In genomic region chr2:144014051-144014450, GRCm38 (mm10) we compare ENCODE assay signal across 29 mouse cellular contexts. TPM values are rescaled to one million over a fixed set of nuclear protein-coding genes. Genes with fewer than 3 reads are reported as not detected.
DNase-seq lines count a peak whose midpoint lies in the region; ATAC-seq and TF ChIP-seq lines count a peak whose summit lies in the region.
"Had no signal": no experiment of that assay in that cellular context is flagged by ENCODE, and none has a peak within 500 bp of the region (broad histone marks: within the 10 kb centered on the region; RNA-seq: fewer than 3 reads in every experiment).

No protein-coding gene starts in this region.

- H3K27ac ChIP-seq in midbrain, embryonic 10.5 days (replicated peaks): peak overlapping the region; percentile 38
- no peak overlapping the region for H3K27ac ChIP-seq in midbrain, postnatal 0 days (ENCODE audit: low read depth, low read length)
- peak overlapping the region; percentile 62 for H3K27ac ChIP-seq in liver, postnatal 0 days (ENCODE audit: low read depth)
- H3K27ac ChIP-seq: embryonic facial prominence, embryonic 12.5 days; heart, embryonic 15.5 days; kidney, embryonic 15.5 days; stomach, embryonic 15.5 days had no signal

- 86% methylated on average over 11 of the region's 11 CpGs for WGBS in midbrain, embryonic 10.5 days
- 86% methylated on average over 11 of the region's 11 CpGs for WGBS in midbrain, postnatal 0 days
- WGBS in liver, postnatal 0 days (ENCODE audit: insufficient replicate concordance): 58% methylated on average over 11 of the region's 11 CpGs

- ATAC-seq in midbrain, postnatal 0 days (ENCODE audit: low FRiP score): no peak
- ATAC-seq in liver, postnatal 0 days: no peak
- ATAC-seq: activated CD4-positive, CD25-positive, alpha-beta regulatory T cell, adult 4 months; forebrain, postnatal 0 days; Patski had no signal

- H3K4me3 ChIP-seq in midbrain, embryonic 10.5 days: no peak overlapping the region
- H3K4me3 ChIP-seq in midbrain, postnatal 0 days (ENCODE audit: low read depth, low read length): no peak overlapping the region
- no peak overlapping the region for H3K4me3 ChIP-seq in liver, postnatal 0 days (ENCODE audit: low read depth, low read length)
- H3K4me3 ChIP-seq: embryonic facial prominence, embryonic 12.5 days; heart, embryonic 15.5 days; kidney, embryonic 15.5 days; liver, embryonic 15.5 days; stomach, embryonic 15.5 days had no signal

- H3K9ac ChIP-seq in midbrain, postnatal 0 days (replicated peaks; ENCODE audit: low read length, poor library complexity, severe bottlenecking): no peak overlapping the region
- no peak overlapping the region for H3K9ac ChIP-seq in liver, postnatal 0 days (replicated peaks)
- H3K9ac ChIP-seq: embryonic facial prominence, embryonic 12.5 days; forebrain, postnatal 0 days; heart, embryonic 15.5 days; kidney, embryonic 15.5 days; liver, embryonic 15.5 days; stomach, embryonic 15.5 days had no signal

- no peak for TF ChIP-seq CTCF in midbrain, postnatal 0 days (IDR thresholded peaks at IDR 0.05)
- TF ChIP-seq CTCF in liver, postnatal 0 days (IDR thresholded peaks at IDR 0.05; ENCODE audit: low read depth): no peak

- H3K27me3 ChIP-seq in midbrain, embryonic 10.5 days (ENCODE audit: low read depth, poor library complexity, severe bottlenecking): no peaks in the 10 kb centered on the region
- H3K27me3 ChIP-seq in midbrain, postnatal 0 days (ENCODE audit: insufficient read depth, low read length): no peaks in the 10 kb centered on the region
- no peaks in the 10 kb centered on the region for H3K27me3 ChIP-seq in liver, postnatal 0 days (ENCODE audit: insufficient read depth, low read length)
- H3K27me3 ChIP-seq: embryonic facial prominence, embryonic 12.5 days; heart, embryonic 15.5 days; kidney, embryonic 15.5 days; liver, embryonic 15.5 days; Patski; stomach, embryonic 15.5 days had no signal

- DNase-seq in gastrocnemius, postnatal 10 days: peak; percentile 1
- DNase-seq in gastrocnemius, adult 8-10 months (ENCODE audit: low spot score in 2 of 2): no peak
- DNase-seq in midbrain, embryonic 10.5 days (ENCODE audit: low spot score): no peak
- no peak for DNase-seq in midbrain, postnatal 0 days (ENCODE audit: low spot score)
- peak; percentile 73 for DNase-seq in liver, postnatal 0 days
- DNase-seq in lung, postnatal 4 days: peak; percentile 39 to 65
- DNase-seq in retina, postnatal 1 day: no peak
- no peak for DNase-seq in adrenal gland, postnatal 4 days (ENCODE audit: low spot score in 2 of 2)
- DNase-seq: adrenal gland, postnatal 25 days; forebrain, postnatal 0 days; heart, adult 18-20 months; layer of hippocampus, postnatal 36 days; spleen, adult 18-20 months; thymus, postnatal 14 days had no signal

- H3K9me3 ChIP-seq in midbrain, embryonic 10.5 days (replicated peaks): no peaks in the 10 kb centered on the region
- H3K9me3 ChIP-seq in midbrain, postnatal 0 days (ENCODE audit: low read length): no peaks in the 10 kb centered on the region
- no peaks in the 10 kb centered on the region for H3K9me3 ChIP-seq in liver, postnatal 0 days (ENCODE audit: low read length)
- H3K9me3 ChIP-seq: embryonic facial prominence, embryonic 12.5 days; heart, embryonic 15.5 days; kidney, embryonic 15.5 days; liver, embryonic 15.5 days; stomach, embryonic 15.5 days had no signal

- H3K4me1 ChIP-seq in midbrain, embryonic 10.5 days: peaks cover 25% of the 10 kb centered on the region
- H3K4me1 ChIP-seq in midbrain, postnatal 0 days (ENCODE audit: insufficient read depth, low read length): peaks cover 8% of the 10 kb centered on the region; the same call in 1 of the 2 replicates
- peaks cover 36% of the 10 kb centered on the region for H3K4me1 ChIP-seq in liver, postnatal 0 days (ENCODE audit: insufficient read depth)
- H3K4me1 ChIP-seq: stomach, embryonic 15.5 days had no signal

- H3K36me3 ChIP-seq in midbrain, embryonic 10.5 days: no peaks in the 10 kb centered on the region
- no peaks in the 10 kb centered on the region for H3K36me3 ChIP-seq in midbrain, postnatal 0 days (ENCODE audit: insufficient read depth, low read length)
- no peaks in the 10 kb centered on the region for H3K36me3 ChIP-seq in liver, postnatal 0 days (replicated peaks; ENCODE audit: insufficient read depth, low read length)
- H3K36me3 ChIP-seq: embryonic facial prominence, embryonic 12.5 days; heart, embryonic 15.5 days; kidney, embryonic 15.5 days; liver, embryonic 15.5 days; stomach, embryonic 15.5 days had no signal

- TF ChIP-seq EP300 in liver, postnatal 0 days (IDR thresholded peaks at IDR 0.05; ENCODE audit: low read depth): peak; percentile 55; the same call in 1 of the 2 replicates

- H3K4me2 ChIP-seq in midbrain, postnatal 0 days (ENCODE audit: low read depth, low read length, poor library complexity, severe bottlenecking): no peak overlapping the region
- H3K4me2 ChIP-seq in liver, postnatal 0 days (ENCODE audit: low read depth, low read length): peak overlapping the region; percentile 18; the same call in 1 of the 2 replicates
- H3K4me2 ChIP-seq: embryonic facial prominence, embryonic 12.5 days; heart, embryonic 15.5 days; kidney, embryonic 15.5 days; liver, embryonic 15.5 days; stomach, embryonic 15.5 days had no signal

RNA-seq across cellular contexts. Expression of gene Rrbp1, which starts 3.0 kb away (rescaled TPM):
- total RNA-seq in gastrocnemius, postnatal 10 days (2021): 100 to 1,000 TPM; 119 to 189 TPM
- total RNA-seq in gastrocnemius, adult 8-10 months (2022): 10 to 100 TPM; 21.1 to 36.7 (median 29.5) TPM
- 41.7 and 48.0 TPM in 2 replicates for polyA plus RNA-seq in midbrain, embryonic 10.5 days (2016; fragmentation: Nextera tagmentation; extraction: Ambion mirVana)
- total RNA-seq in midbrain, postnatal 0 days (2014; rRNA removed): 33.8 and 33.9 TPM in 2 replicates
- 16.9 and 22.4 TPM in 2 replicates for polyA plus RNA-seq in midbrain, postnatal 0 days (2015; fragmentation: Nextera tagmentation; extraction: Ambion mirVana)
- 74.3 and 74.7 TPM in 2 replicates for polyA plus RNA-seq in liver, postnatal 0 days (2015; fragmentation: Nextera tagmentation; extraction: Ambion mirVana)
- 100 to 1,000 TPM; 228 to 233 TPM for total RNA-seq in adrenal gland, postnatal 4 days (2021)

RNA-seq across cellular contexts. Expression of gene Banf2, which starts 18.8 kb away (rescaled TPM):
- not detected for total RNA-seq in gastrocnemius, postnatal 10 days (2021)
- not detected for total RNA-seq in gastrocnemius, adult 8-10 months (2022)
- not detected in 2 replicates for polyA plus RNA-seq in midbrain, embryonic 10.5 days (2016; fragmentation: Nextera tagmentation; extraction: Ambion mirVana)
- not detected in 2 replicates for total RNA-seq in midbrain, postnatal 0 days (2014; rRNA removed)
- polyA plus RNA-seq in midbrain, postnatal 0 days (2015; fragmentation: Nextera tagmentation; extraction: Ambion mirVana): not detected in 2 replicates
- polyA plus RNA-seq in liver, postnatal 0 days (2015; fragmentation: Nextera tagmentation; extraction: Ambion mirVana): not detected in 2 replicates
- not detected for total RNA-seq in adrenal gland, postnatal 4 days (2021)
- total RNA-seq: adrenal gland, postnatal 25 days; common myeloid progenitor, adult 5-6 weeks; forebrain, postnatal 0 days; gastrocnemius, adult 18-20 months; heart, adult 18-20 months; hematopoietic stem cell, adult 5-6 weeks; layer of hippocampus, postnatal 36 days; left cerebral cortex, postnatal 36 days; neutrophil, adult 5-6 weeks had no signal
- polyA plus RNA-seq: activated CD4-positive, CD25-positive, alpha-beta regulatory T cell, adult 4 months; C2C12; embryonic facial prominence, embryonic 12.5 days; forebrain, postnatal 0 days; heart, embryonic 15.5 days; intestine, embryonic 14.5 days; kidney, embryonic 15.5 days; large intestine, adult 2 months; liver, embryonic 15.5 days; Patski had no signal

Comparison
In these comparisons a context has a peak if more than half of its experiments do, and no peak if none do; other contexts are left out.
1. DNase-seq: peak in gastrocnemius, postnatal 10 days (single experiment), liver, postnatal 0 days (single experiment) and lung, postnatal 4 days (2 of 2); none in gastrocnemius, adult 8-10 months (0 of 2), midbrain, embryonic 10.5 days (single experiment), midbrain, postnatal 0 days (single experiment), retina, postnatal 1 day (single experiment) and adrenal gland, postnatal 4 days (0 of 2).